Mouse (Mus musculus) spleen, adult 2 months (tissue): ENCODE data around the gene Znrd1as.

Experiments used
- CTCF ChIP-seq: fragments of 200-500 bp; IDR thresholded peaks from 2 replicates; pipeline ENCODE4 v1.5.1; 2011; ENCODE audit warnings: mild to moderate bottlenecking, inconsistent platforms; ENCODE audit not compliant: insufficient read depth, insufficient read length, insufficient replicate concordance; ENCODE audit errors: extremely low read depth
- POLR2A ChIP-seq: fragments of 200-500 bp; IDR thresholded peaks from 2 replicates; pipeline ENCODE4 v1.6.1; 2011; ENCODE audit warnings: low read depth, low read length, inconsistent platforms

- TF ChIP-seq POLR2A = no peak
- no peak for TF ChIP-seq CTCF
Measured at GRCm38 (mm10) chr17:36958884-36959283, 492 bp downstream of the Znrd1as start.
